Mouse (Mus musculus): ENCODE data around the gene Cyb561d2. TPM values are rescaled to one million over a fixed set of nuclear protein-coding genes. Genes with fewer than 3 reads are reported as not detected.

Gene Cyb561d2
- total RNA-seq, 2 experiments from 2014 or later = 16.9 to 17.0 TPM

- intact Hi-C loops (cut with DNase I) = no loop called here
- no peak for DNase-seq (ENCODE audit: low spot score in 2 of 2)
These were observed 7.4 kb downstream of the Cyb561d2 start for GRCm38 (mm10) chr9:107534408-107535202.

GRCm38 (mm10) chr9:107533791-107534407, 8.1 kb downstream of the Cyb561d2 start, which contains the start of gene Tmem115:
Gene Tmem115 (plus strand): TSS chr9:107533945.
- intact Hi-C loops (cut with DNase I) = no loop called here
- peak; percentile 93 to 94 for DNase-seq (ENCODE audit: low spot score in 2 of 2)

- DNase-seq (ENCODE audit: low spot score in 2 of 2) = peak; percentile 69 to 70
- intact Hi-C loops (cut with DNase I) = no loop called here
These were observed 15.6 kb downstream of the Cyb561d2 start for GRCm38 (mm10) chr9:107526198-107527026.

GRCm38 (mm10) chr9:107522400-107522711, 19.6 kb downstream of the Cyb561d2 start:
- no peak for DNase-seq (ENCODE audit: low spot score in 2 of 2)
- intact Hi-C loops (cut with DNase I) = no loop called here

- no peak for DNase-seq (ENCODE audit: low spot score in 2 of 2)
- intact Hi-C loops (cut with DNase I) = no loop called here
These were observed 20.1 kb downstream of the Cyb561d2 start for GRCm38 (mm10) chr9:107521711-107522399.

- DNase-seq (ENCODE audit: low spot score in 2 of 2) = no peak
- intact Hi-C loops (cut with DNase I) = no loop called here
These were observed 20.8 kb downstream of the Cyb561d2 start for GRCm38 (mm10) chr9:107521190-107521589.

GRCm38 (mm10) chr9:107520331-107520730, 21.7 kb downstream of the Cyb561d2 start:
- intact Hi-C loops (cut with DNase I) = no loop called here
- no peak for DNase-seq (ENCODE audit: low spot score in 2 of 2)

GRCm38 (mm10) chr9:107514303-107514955, 27.6 kb downstream of the Cyb561d2 start:
- intact Hi-C loops (cut with DNase I) = loop anchor here (1.0 to 5.0 kb wide), 3 partner anchors 148 to 222 kb away; no protein-coding TSS in a partner anchor
- DNase-seq (ENCODE audit: low spot score in 2 of 2) = peak; percentile 80 to 86

- DNase-seq (ENCODE audit: low spot score in 2 of 2) = no peak
- intact Hi-C loops (cut with DNase I) = loop anchor here (5.0 kb wide), 1 partner anchor 220 kb away; no protein-coding TSS in a partner anchor
These were observed 29.7 kb downstream of the Cyb561d2 start for GRCm38 (mm10) chr9:107512326-107512725.

GRCm38 (mm10) chr9:107511436-107511835, 30.6 kb downstream of the Cyb561d2 start:
- no peak for DNase-seq (ENCODE audit: low spot score in 2 of 2)
- intact Hi-C loops (cut with DNase I) = loop anchor here (5.0 kb wide), 1 partner anchor 219 kb away; no protein-coding TSS in a partner anchor

- DNase-seq (ENCODE audit: low spot score in 2 of 2) = no peak
- intact Hi-C loops (cut with DNase I) = loop anchor here (5.0 kb wide), 1 partner anchor 218 kb away; no protein-coding TSS in a partner anchor
These were observed 31.5 kb downstream of the Cyb561d2 start for GRCm38 (mm10) chr9:107510384-107511100.

GRCm38 (mm10) chr9:107508266-107508665, 33.7 kb downstream of the Cyb561d2 start:
- intact Hi-C loops (cut with DNase I) = no loop called here

GRCm38 (mm10) chr9:107504662-107505537, 37.1 kb downstream of the Cyb561d2 start:
- DNase-seq (ENCODE audit: low spot score in 2 of 2) = no peak
- intact Hi-C loops (cut with DNase I) = no loop called here

More at GRCm38 (mm10) chr9:107508266-107508665, 33.7 kb downstream of the Cyb561d2 start:
- peak; percentile 50 to 64 for DNase-seq (ENCODE audit: low spot score in 2 of 2)

- intact Hi-C loops (cut with DNase I) = no loop called here
- DNase-seq (ENCODE audit: low spot score in 2 of 2) = no peak
These were observed 39.7 kb downstream of the Cyb561d2 start for GRCm38 (mm10) chr9:107502131-107502846.

- intact Hi-C loops (cut with DNase I) = no loop called here
- DNase-seq (ENCODE audit: low spot score in 2 of 2) = no peak
These were observed 41.2 kb downstream of the Cyb561d2 start for GRCm38 (mm10) chr9:107500708-107501286.

GRCm38 (mm10) chr9:107496359-107496758, 45.6 kb downstream of the Cyb561d2 start:
- no peak for DNase-seq (ENCODE audit: low spot score in 2 of 2)
- intact Hi-C loops (cut with DNase I) = no loop called here

All from left cerebral cortex, postnatal 36 days (tissue).